Mouse (Mus musculus) adrenal gland, adult 8-10 months (tissue): ENCODE results near the gene Anxa5. TPM values are rescaled to one million over a fixed set of nuclear protein-coding genes. Genes with fewer than 3 reads are reported as not detected.
A peak's percentile ranks its signal among the peaks of the same experiment; 100 is the strongest.

Experiments used
- DNase-seq: peaks from one replicate; pipeline ENCODE4 v3.0.0; 2022
- total RNA-seq, 4 experiments: library from RNA; stranded (reverse); gene quantifications; 2 replicates each; pipeline ENCODE4 v1.2.4; 2022

The Anxa5 gene
- total RNA-seq: 100 to 1,000 TPM; 433 to 500 (median 466) TPM

GRCm38 (mm10) chr3:36475532-36476087, at the start of gene Anxa5, which contains the start of gene 1810062G17Rik:
Anxa5 (minus strand) TSS chr3:36475894.
1810062G17Rik (plus strand) TSS chr3:36475937.
- DNase-seq: peak; percentile 100

- no peak for DNase-seq
Measured at GRCm38 (mm10) chr3:36524466-36524865, 48.8 kb upstream of the Anxa5 start.

GRCm38 (mm10) chr3:36522137-36522536, 46.4 kb upstream of the Anxa5 start:
- no peak for DNase-seq

- DNase-seq: no peak
Measured at GRCm38 (mm10) chr3:36521073-36522060, 45.7 kb upstream of the Anxa5 start, which contains the start of gene Gm11549. Gm11549 (minus strand) TSS chr3:36521813.

- DNase-seq: no peak
Measured at GRCm38 (mm10) chr3:36516196-36516595, 40.5 kb upstream of the Anxa5 start.

- DNase-seq: no peak
Measured at GRCm38 (mm10) chr3:36511491-36511890, 35.8 kb upstream of the Anxa5 start.

GRCm38 (mm10) chr3:36505809-36506735, 30.4 kb upstream of the Anxa5 start:
- DNase-seq: no peak

- DNase-seq: no peak
Measured at GRCm38 (mm10) chr3:36505306-36505705, 29.6 kb upstream of the Anxa5 start.

GRCm38 (mm10) chr3:36501546-36501945, 25.9 kb upstream of the Anxa5 start:
- no peak for DNase-seq

GRCm38 (mm10) chr3:36500976-36501375, 25.3 kb upstream of the Anxa5 start:
- DNase-seq: no peak

GRCm38 (mm10) chr3:36499418-36499817, 23.7 kb upstream of the Anxa5 start:
- DNase-seq: no peak

- DNase-seq: no peak
Measured at GRCm38 (mm10) chr3:36498224-36498623, 22.5 kb upstream of the Anxa5 start.

- peak; percentile 51 for DNase-seq
Measured at GRCm38 (mm10) chr3:36496746-36497145, 21.1 kb upstream of the Anxa5 start.

GRCm38 (mm10) chr3:36496273-36496672, 20.6 kb upstream of the Anxa5 start:
- no peak for DNase-seq

GRCm38 (mm10) chr3:36495436-36495835, 19.7 kb upstream of the Anxa5 start:
- DNase-seq: peak; percentile 80

- no peak for DNase-seq
Measured at GRCm38 (mm10) chr3:36494613-36495012, 18.9 kb upstream of the Anxa5 start.

GRCm38 (mm10) chr3:36493641-36494283, 18.1 kb upstream of the Anxa5 start:
- no peak for DNase-seq

- no peak for DNase-seq
Measured at GRCm38 (mm10) chr3:36492716-36493391, 17.2 kb upstream of the Anxa5 start.

GRCm38 (mm10) chr3:36491535-36491934, 15.8 kb upstream of the Anxa5 start:
- DNase-seq: no peak

- DNase-seq: no peak
Measured at GRCm38 (mm10) chr3:36489590-36489910, 13.9 kb upstream of the Anxa5 start.

GRCm38 (mm10) chr3:36488899-36489589, 13.3 kb upstream of the Anxa5 start:
- no peak for DNase-seq
